Mouse (Mus musculus) small intestine, adult 2 months (tissue): ENCODE data around the gene Fam92b.

Source experiments
- CTCF ChIP-seq: fragments of 200-500 bp; IDR thresholded peaks from 2 replicates; pipeline ENCODE4 v1.5.1; 2012; ENCODE audit warnings: low read depth, mild to moderate bottlenecking, control low read depth, inconsistent platforms, low read length, moderate library complexity, mixed read lengths; ENCODE audit not compliant: insufficient replicate concordance, insufficient read length; ENCODE audit errors: extremely low read depth
- POLR2A ChIP-seq: fragments of 200-500 bp; IDR thresholded peaks from 2 replicates; pipeline ENCODE4 v1.6.1; 2012; ENCODE audit warnings: low read depth, mild to moderate bottlenecking, control low read depth, inconsistent platforms, low read length, moderate library complexity

GRCm38 (mm10) chr8:120211345-120211744, 34.1 kb upstream of the Fam92b start:
- TF ChIP-seq POLR2A, result no peak
- no peak for TF ChIP-seq CTCF
